ENCODE assay signal across 29 mouse cellular contexts in genomic region chr1:156247893-156248292, GRCm38 (mm10). TPM values are rescaled to one million over a fixed set of nuclear protein-coding genes. Genes with fewer than 3 reads are reported as not detected.
"Had no signal": no experiment of that assay in that cellular context is flagged by ENCODE, and none has a peak within 500 bp of the region (broad histone marks: within the 10 kb centered on the region; RNA-seq: fewer than 3 reads in every experiment).

No protein-coding gene starts in this region.

- H3K9me3 ChIP-seq: heart, embryonic 10.5 days; heart, embryonic 12.5 days; hindbrain, embryonic 10.5 days; hindbrain, embryonic 12.5 days; intestine, embryonic 15.5 days; limb, embryonic 10.5 days; limb, embryonic 12.5 days; liver, embryonic 12.5 days had no signal

- H3K27me3 ChIP-seq: hindbrain, embryonic 12.5 days; intestine, embryonic 15.5 days; limb, embryonic 12.5 days; liver, embryonic 12.5 days had no signal

- H3K9ac ChIP-seq: heart, embryonic 12.5 days; hindbrain, embryonic 12.5 days; hindbrain, embryonic 14.5 days; intestine, embryonic 15.5 days; limb, embryonic 12.5 days; liver, embryonic 12.5 days; liver, embryonic 14.5 days had no signal

- H3K36me3 ChIP-seq: heart, embryonic 10.5 days; heart, embryonic 12.5 days; hindbrain, embryonic 10.5 days; hindbrain, embryonic 12.5 days; intestine, embryonic 15.5 days; limb, embryonic 10.5 days; limb, embryonic 12.5 days; liver, embryonic 12.5 days had no signal

- H3K27ac ChIP-seq: gastrocnemius, adult 2 months; heart, embryonic 10.5 days; hindbrain, embryonic 10.5 days; hindbrain, embryonic 12.5 days; hindbrain, embryonic 14.5 days; intestine, embryonic 15.5 days; left cerebral cortex, adult 2 months; limb, embryonic 10.5 days; limb, embryonic 12.5 days; liver, embryonic 12.5 days; liver, embryonic 14.5 days had no signal

- H3K4me3 ChIP-seq: gastrocnemius, adult 2 months; heart, embryonic 10.5 days; heart, embryonic 12.5 days; hindbrain, embryonic 10.5 days; hindbrain, embryonic 12.5 days; intestine, embryonic 15.5 days; left cerebral cortex, adult 2 months; limb, embryonic 10.5 days; limb, embryonic 12.5 days; liver, embryonic 12.5 days had no signal

- H3K4me1 ChIP-seq: heart, embryonic 10.5 days; heart, embryonic 12.5 days; hindbrain, embryonic 10.5 days; hindbrain, embryonic 12.5 days; intestine, embryonic 15.5 days; limb, embryonic 10.5 days; limb, embryonic 12.5 days; liver, embryonic 12.5 days had no signal

- DNase-seq: gastrocnemius, adult 2 months; gastrocnemius, postnatal 10 days; gastrocnemius, postnatal 25 days; heart, adult 18-20 months; heart, postnatal 10 days; heart, postnatal 4 days; kidney, adult 11 months; kidney, adult 2 months; kidney, postnatal 10 days; kidney, postnatal 25 days; layer of hippocampus, adult 9-11 months had no signal

- H3K4me2 ChIP-seq: heart, embryonic 12.5 days; hindbrain, embryonic 12.5 days; hindbrain, embryonic 14.5 days; intestine, embryonic 15.5 days; limb, embryonic 12.5 days; liver, embryonic 12.5 days had no signal

- ATAC-seq: hindbrain, embryonic 16.5 days; inflammation-experienced regulatory T-cells, adult 6 months; intestine, embryonic 15.5 days; liver, embryonic 12.5 days had no signal

RNA-seq across cellular contexts. Expression of gene Fam163a, which starts 43.1 kb away (rescaled TPM):
- total RNA-seq: gastrocnemius, adult 2 months; gastrocnemius, postnatal 25 days; granulocyte monocyte progenitor cell, adult 5-6 weeks; liver, adult 2 months had no signal
- polyA plus RNA-seq: inflammation-experienced regulatory T-cells, adult 6 months had no signal

RNA-seq across cellular contexts. Expression of gene Tdrd5, which starts 55.6 kb away (rescaled TPM):
- total RNA-seq: gastrocnemius, adult 2 months; gastrocnemius, postnatal 10 days; gastrocnemius, postnatal 25 days; granulocyte monocyte progenitor cell, adult 5-6 weeks; heart, adult 18-20 months; heart, adult 8-10 months; heart, postnatal 25 days; liver, adult 2 months had no signal
- polyA plus RNA-seq: hindbrain, embryonic 10.5 days; inflammation-experienced regulatory T-cells, adult 6 months; large intestine, adult 2 months; limb, embryonic 10.5 days; liver, adult 2 months had no signal
